Mouse (Mus musculus) liver, embryonic 13.5 days (tissue): ENCODE measurements around the gene Krtap5-2. TPM values are rescaled to one million over a fixed set of nuclear protein-coding genes. Genes with fewer than 3 reads are reported as not detected.
"Not testable (repeated sequence)": the region's sequence is repeated elsewhere in the genome, so short reads cannot be mapped to it uniquely, and the experiment has no call there.

Experiments
- ATAC-seq: fragments of 200-750 bp; cut with Nextera tagmentation; 2 replicates; pipeline ENCODE4 v1.8.0; 2017; ENCODE audit warnings: low read depth, mild to moderate bottlenecking, moderate number of reproducible peaks, moderate library complexity
- DNase-seq: peaks from one replicate; pipeline ENCODE4 v3.0.0; 2022
- H3K27ac ChIP-seq: fragments of 300-500 bp; sonication (generic); 2 replicates; pipeline ENCODE4 v1.5.1; 2015; ENCODE audit warnings: moderate library complexity, mild to moderate bottlenecking, inconsistent platforms
- H3K27me3 ChIP-seq: fragments of 300-500 bp; sonication (generic); 2 replicates; pipeline ENCODE4 v1.6.1; 2015; ENCODE audit warnings: mild to moderate bottlenecking, inconsistent platforms
- H3K36me3 ChIP-seq: fragments of 300-500 bp; sonication (generic); 2 replicates; pipeline ENCODE4 v1.6.1; 2015; ENCODE audit warnings: mild to moderate bottlenecking, inconsistent platforms
- H3K4me1 ChIP-seq: fragments of 300-500 bp; sonication (generic); replicated peaks from 2 replicates; pipeline ENCODE4 v1.6.1; 2015; ENCODE audit warnings: inconsistent platforms
- H3K4me2 ChIP-seq: fragments of 300-500 bp; sonication (generic); 2 replicates; pipeline ENCODE4 v1.6.1; 2015; ENCODE audit warnings: inconsistent platforms, mild to moderate bottlenecking, moderate library complexity
- H3K4me3 ChIP-seq: fragments of 300-500 bp; sonication (generic); replicated peaks from 2 replicates; pipeline ENCODE4 v1.5.1; 2015; ENCODE audit warnings: mild to moderate bottlenecking, inconsistent platforms
- H3K9ac ChIP-seq: fragments of 300-500 bp; sonication (generic); 2 replicates; pipeline ENCODE4 v1.6.1; 2015; ENCODE audit warnings: mild to moderate bottlenecking, inconsistent platforms
- H3K9me3 ChIP-seq: fragments of 300-500 bp; sonication (generic); replicated peaks from 2 replicates; pipeline ENCODE4 v1.6.1; 2016; ENCODE audit warnings: inconsistent platforms
- WGBS: fragments of 180-500 bp; shearing (Covaris S2); methylation state at CpG from one replicate; pipeline ENCODE4 v1.1.7; 2015; ENCODE audit not compliant: insufficient replicate concordance; 5-methylcytosine and 5-hydroxymethylcytosine counted together
- polyA plus RNA-seq: library from polyadenylated mRNA; unstranded; fragments of >200 nt; fragmentation: Nextera tagmentation; extraction: Ambion mirVana; gene quantifications from 2 replicates; pipeline ENCODE4 v1.2.1, GENCODE M21; 2015

Krtap5-2 gene
- not detected in 2 replicates for polyA plus RNA-seq

- not testable (repeated sequence) for DNase-seq
Measured at GRCm38 (mm10) chr7:142175905-142176304, at the start of gene Krtap5-2. Gene Krtap5-2, minus strand, starts transcription at chr7:142176005.

GRCm38 (mm10) chr7:142224518-142224917 is 48.7 kb upstream of the Krtap5-2 start:
- H3K4me2 ChIP-seq, result no peak overlapping the region
- no peaks in the 10 kb centered on the region for H3K36me3 ChIP-seq
- no peak overlapping the region for H3K4me3 ChIP-seq
- 40% methylated on average over 2 of the region's 2 CpGs for WGBS
- DNase-seq, result no peak
- H3K27ac ChIP-seq, result no peak overlapping the region
- H3K27me3 ChIP-seq, result no peaks in the 10 kb centered on the region
- no peak for ATAC-seq
- no peak overlapping the region for H3K9ac ChIP-seq
- no peaks in the 10 kb centered on the region for H3K4me1 ChIP-seq
- H3K9me3 ChIP-seq, result no peaks in the 10 kb centered on the region

More at GRCm38 (mm10) chr7:142175905-142176304, at the start of gene Krtap5-2:
- H3K9me3 ChIP-seq, H3K36me3 ChIP-seq, H3K9ac ChIP-seq, H3K27me3 ChIP-seq, H3K4me2 ChIP-seq, H3K27ac ChIP-seq, ATAC-seq, H3K4me1 ChIP-seq, H3K4me3 ChIP-seq: not testable (repeated sequence)

- H3K4me1 ChIP-seq, H3K9me3 ChIP-seq, H3K36me3 ChIP-seq, ATAC-seq, H3K27me3 ChIP-seq, H3K4me2 ChIP-seq, H3K9ac ChIP-seq, H3K4me3 ChIP-seq, DNase-seq, H3K27ac ChIP-seq: not testable (repeated sequence)
- WGBS, result 25% methylated on average over 1 of the region's 1 CpGs
Measured at GRCm38 (mm10) chr7:142212136-142212535, 36.3 kb upstream of the Krtap5-2 start.

GRCm38 (mm10) chr7:142211559-142211958 is 35.8 kb upstream of the Krtap5-2 start, which contains the start of gene Gm7579:
Gene Gm7579, plus strand, starts transcription at chr7:142211859.
- H3K27me3 ChIP-seq, result no peaks in the 10 kb centered on the region
- H3K9ac ChIP-seq, result no peak within 1 kb of the TSS
- H3K9me3 ChIP-seq, result no peaks in the 10 kb centered on the region
- H3K4me1 ChIP-seq, result no peaks in the 10 kb centered on the region
- WGBS, result 57% methylated on average over 1 of the region's 1 CpGs
- no peak within 1 kb of the TSS for H3K4me3 ChIP-seq
- no peak for DNase-seq
- no peak for ATAC-seq
- no peaks in the 10 kb centered on the region for H3K36me3 ChIP-seq
- no peak within 1 kb of the TSS for H3K27ac ChIP-seq
- no peak within 1 kb of the TSS for H3K4me2 ChIP-seq

GRCm38 (mm10) chr7:142206891-142207290 is 31.1 kb upstream of the Krtap5-2 start:
- H3K27me3 ChIP-seq, H3K4me1 ChIP-seq, H3K36me3 ChIP-seq, H3K9ac ChIP-seq, H3K27ac ChIP-seq, ATAC-seq, H3K4me2 ChIP-seq, DNase-seq, H3K4me3 ChIP-seq, H3K9me3 ChIP-seq: not testable (repeated sequence)
- 56% methylated on average over 5 of the region's 5 CpGs for WGBS

- ATAC-seq, result no peak
- no peaks in the 10 kb centered on the region for H3K9me3 ChIP-seq
- H3K4me2 ChIP-seq, result no peak overlapping the region
- no peaks in the 10 kb centered on the region for H3K4me1 ChIP-seq
- no peak for DNase-seq
- H3K27ac ChIP-seq, result no peak overlapping the region
- no peak overlapping the region for H3K9ac ChIP-seq
- no peak overlapping the region for H3K4me3 ChIP-seq
- no peaks in the 10 kb centered on the region for H3K27me3 ChIP-seq
- no peaks in the 10 kb centered on the region for H3K36me3 ChIP-seq
Measured at GRCm38 (mm10) chr7:142205488-142205887, 29.7 kb upstream of the Krtap5-2 start.

GRCm38 (mm10) chr7:142201064-142201463 is 25.3 kb upstream of the Krtap5-2 start, which contains the start of gene Krtap5-3:
Gene Krtap5-3, plus strand, starts transcription at chr7:142201364.
- H3K9ac ChIP-seq, result no peak within 1 kb of the TSS
- H3K27me3 ChIP-seq, result no peaks in the 10 kb centered on the region
- no peaks in the 10 kb centered on the region for H3K9me3 ChIP-seq
- no peaks in the 10 kb centered on the region for H3K4me1 ChIP-seq
- WGBS, result 40% methylated on average over 1 of the region's 1 CpGs
- no peak within 1 kb of the TSS for H3K27ac ChIP-seq
- ATAC-seq, result no peak
- DNase-seq, result no peak
- no peaks in the 10 kb centered on the region for H3K36me3 ChIP-seq
- H3K4me3 ChIP-seq, result no peak within 1 kb of the TSS
- no peak within 1 kb of the TSS for H3K4me2 ChIP-seq

DNA sequence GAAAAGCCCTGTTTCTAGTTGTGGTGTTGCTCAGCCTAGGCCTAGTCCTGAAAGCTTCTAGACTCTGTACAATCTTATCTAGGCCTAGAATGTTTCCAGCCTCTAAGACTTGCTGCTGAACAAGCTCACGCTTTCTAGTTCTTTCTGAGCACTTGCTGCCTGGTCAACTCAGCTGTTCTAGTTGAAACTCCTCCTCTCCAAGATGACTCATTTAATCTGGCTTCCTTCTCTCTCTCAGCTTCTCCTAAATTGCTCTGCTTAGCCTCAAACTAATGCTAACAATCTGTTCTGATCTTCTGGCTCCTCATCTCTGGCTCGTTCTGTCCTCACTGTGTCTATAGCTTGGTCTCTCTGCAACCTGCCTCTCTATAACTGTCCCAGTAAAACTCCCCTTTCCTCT is 22.9 kb upstream of the Krtap5-2 start:
- Histone ChIP-seq H3K9ac (no peak overlapping the region), H3K27me3 (no peaks in the 10 kb centered on the region), H3K36me3 (no peaks in the 10 kb centered on the region), H3K4me3 (no peak overlapping the region), H3K9me3 (no peaks in the 10 kb centered on the region), H3K27ac (no peak overlapping the region), H3K4me1 (no peaks in the 10 kb centered on the region), H3K4me2 (no peak overlapping the region)
- 42% methylated on average over 2 of the region's 2 CpGs for WGBS
- no peak for ATAC-seq
- no peak for DNase-seq

GRCm38 (mm10) chr7:142190289-142190688 is 14.5 kb upstream of the Krtap5-2 start, which contains the start of gene Gm10153:
Gene Gm10153, minus strand, starts transcription at chr7:142190389.
- Histone ChIP-seq H3K9ac (no peak within 1 kb of the TSS), H3K27ac (no peak within 1 kb of the TSS), H3K4me2 (no peak within 1 kb of the TSS), H3K4me3 (no peak within 1 kb of the TSS), H3K36me3 (no peaks in the 10 kb centered on the region), H3K27me3 (no peaks in the 10 kb centered on the region), H3K9me3 (no peaks in the 10 kb centered on the region), H3K4me1 (no peaks in the 10 kb centered on the region)
- WGBS, result 37% methylated on average over 2 of the region's 2 CpGs
- ATAC-seq, result no peak
- DNase-seq, result no peak

GRCm38 (mm10) chr7:142188156-142188555 is 12.4 kb upstream of the Krtap5-2 start:
- DNase-seq, result no peak
- 66% methylated on average over 2 of the region's 2 CpGs for WGBS
- no peak for ATAC-seq
- Histone ChIP-seq H3K9me3 (no peaks in the 10 kb centered on the region), H3K36me3 (no peaks in the 10 kb centered on the region), H3K27me3 (no peaks in the 10 kb centered on the region), H3K4me3 (no peak overlapping the region), H3K4me1 (no peaks in the 10 kb centered on the region), H3K9ac (no peak overlapping the region), H3K4me2 (no peak overlapping the region), H3K27ac (no peak overlapping the region)

- Histone ChIP-seq H3K27me3 (no peaks in the 10 kb centered on the region), H3K36me3 (no peaks in the 10 kb centered on the region), H3K4me3 (no peak overlapping the region), H3K9me3 (no peaks in the 10 kb centered on the region), H3K4me2 (no peak overlapping the region), H3K9ac (no peak overlapping the region), H3K4me1 (no peaks in the 10 kb centered on the region), H3K27ac (no peak overlapping the region)
- ATAC-seq (no peak), DNase-seq (no peak)
- WGBS, result 31% methylated on average over 1 of the region's 1 CpGs
Measured at GRCm38 (mm10) chr7:142181021-142181420, 5.2 kb upstream of the Krtap5-2 start.

GRCm38 (mm10) chr7:142178685-142179084 is 2.9 kb upstream of the Krtap5-2 start:
- ATAC-seq, result no peak
- 58% methylated on average over 1 of the region's 1 CpGs for WGBS
- Histone ChIP-seq H3K36me3 (no peaks in the 10 kb centered on the region), H3K27ac (no peak overlapping the region), H3K27me3 (no peaks in the 10 kb centered on the region), H3K4me1 (no peaks in the 10 kb centered on the region), H3K9ac (no peak overlapping the region), H3K9me3 (no peaks in the 10 kb centered on the region), H3K4me3 (no peak overlapping the region), H3K4me2 (no peak overlapping the region)
- DNase-seq, result no peak
